Mouse (Mus musculus): ENCODE data around the gene Gadd45gip1.

GRCm38 (mm10) chr8:84837912-84838470 is 6.7 kb downstream of the Gadd45gip1 start:
- TF ChIP-seq POLR2A (IDR thresholded peaks at IDR 0.05; ENCODE audit: borderline replicate concordance, extremely low read depth, low read depth, low read length) (no peak), CTCF (IDR thresholded peaks at IDR 0.05; ENCODE audit: insufficient read depth, low read length) (no peak)

All from lung, adult 2 months (tissue).